Comparison of ENCODE assay signal across 13 mouse cellular contexts in the genomic region with DNA sequence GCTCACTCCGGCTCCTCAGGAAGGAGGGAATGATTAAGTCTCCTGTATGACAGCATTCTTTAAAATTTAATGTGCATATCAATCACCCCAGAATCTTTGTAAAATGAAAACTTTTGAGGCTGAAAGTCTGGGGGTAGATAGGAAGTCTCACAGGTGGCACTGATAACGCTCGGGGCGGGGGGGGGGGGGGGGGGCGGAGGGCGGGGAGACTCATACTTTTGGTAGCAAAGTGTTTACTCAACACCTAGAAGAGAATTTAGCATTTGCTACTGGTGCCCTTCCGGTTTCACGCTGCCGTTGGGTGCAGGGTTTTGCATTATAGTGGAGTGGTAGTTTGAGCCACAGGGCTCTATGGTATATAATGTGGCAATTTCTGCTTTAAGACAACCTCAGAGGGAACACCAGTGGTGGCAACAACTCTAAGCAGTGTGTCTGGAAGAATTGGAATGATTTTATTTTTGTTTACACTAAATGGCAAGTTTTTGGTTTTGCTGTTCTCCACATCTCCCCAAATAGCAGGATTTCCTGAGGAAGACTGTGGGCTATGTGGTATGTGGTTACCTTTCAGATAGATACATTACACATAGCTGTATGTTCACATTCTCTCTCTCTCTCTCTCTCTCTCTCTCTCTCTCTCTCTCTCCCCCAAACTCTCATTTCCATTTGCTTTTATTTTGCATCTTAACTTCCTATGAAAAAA.
A peak's percentile ranks its signal among the peaks of the same experiment; 100 is the strongest.
DNase-seq lines count a peak whose midpoint lies in the region; ATAC-seq lines count a peak whose summit lies in the region.
"Had no signal": no experiment of that assay in that cellular context is flagged by ENCODE, and none has a peak within 500 bp of the region (broad histone marks: within the 10 kb centered on the region; RNA-seq: fewer than 3 reads in every experiment).

No protein-coding gene starts in this region.

- DNase-seq in CD4-positive helper T cell, adult 2 months (ENCODE audit: low read depth, low spot score), result peak; percentile 71
- DNase-seq in thymus, adult 18-20 months, result peak; percentile 16 to 34
- DNase-seq in neural tube, embryonic 10.5 days (ENCODE audit: extremely low spot score, low spot score), result no peak
- no peak for DNase-seq in heart, adult 11 months
- no peak for DNase-seq in frontal cortex, postnatal 25 days (ENCODE audit: low spot score in 2 of 2)
- DNase-seq in gastrocnemius, postnatal 36 days, result no peak
- DNase-seq: heart, postnatal 4 days; kidney, adult 11 months; midbrain, embryonic 14.5 days; right cerebral cortex, postnatal 4 days had no signal

- ATAC-seq in granulocyte monocyte progenitor cell, adult 5-6 weeks (replicated peaks; ENCODE audit: poor library complexity, severe bottlenecking), result peak; percentile 75
- peak; percentile 67 for ATAC-seq in megakaryocyte, adult 5-6 weeks (ENCODE audit: poor library complexity, severe bottlenecking)
- ATAC-seq: lung, postnatal 0 days had no signal

- intact Hi-C loops in gastrocnemius, postnatal 36 days (cut with DNase I), result no loop called here

Comparison
In these comparisons a context has a peak if more than half of its experiments do, and no peak if none do; other contexts are left out.
1. DNase-seq: peak in CD4-positive helper T cell, adult 2 months (single experiment) and thymus, adult 18-20 months (2 of 2); none in neural tube, embryonic 10.5 days (single experiment), heart, adult 11 months (single experiment), frontal cortex, postnatal 25 days (0 of 2) and gastrocnemius, postnatal 36 days (0 of 2).